Mouse (Mus musculus) myocyte (in vitro differentiated cells): Measurements from ENCODE around the gene Kin. TPM values are rescaled to one million over a fixed set of nuclear protein-coding genes. Genes with fewer than 3 reads are reported as not detected.

Experiments used
- H3K27me3 ChIP-seq: one replicate; pipeline ENCODE4 v1.6.1; 2011; ENCODE audit not compliant: control insufficient read depth, insufficient read depth, insufficient read length
- H3K36me3 ChIP-seq: one replicate; pipeline ENCODE4 v1.6.1; 2011; ENCODE audit not compliant: control insufficient read depth, insufficient read depth
- H3K4me2 ChIP-seq: one replicate; pipeline ENCODE4 v1.6.1; 2011; ENCODE audit warnings: low read depth, control low read depth
- H3K4me3 ChIP-seq: one replicate; pipeline ENCODE4 v1.5.1; 2011; ENCODE audit warnings: mild to moderate bottlenecking, control low read depth, moderate library complexity
- H3K79me2 ChIP-seq: one replicate; pipeline ENCODE4 v1.6.1; 2011; ENCODE audit not compliant: control insufficient read depth, insufficient read depth
- H3ac ChIP-seq: one replicate; pipeline ENCODE4 v1.6.1; 2011; ENCODE audit not compliant: control insufficient read depth, insufficient read length
- CEBPB ChIP-seq: IDR thresholded peaks from 2 replicates; pipeline ENCODE4 v1.6.1; 2011; ENCODE audit warnings: mild to moderate bottlenecking, moderate library complexity; ENCODE audit not compliant: poor library complexity, insufficient read depth, severe bottlenecking
- E2F4 ChIP-seq: IDR thresholded peaks from one replicate; pipeline ENCODE4 v1.6.1; 2011; ENCODE audit warnings: mild to moderate bottlenecking, control low read depth, moderate library complexity; ENCODE audit not compliant: insufficient read depth
- MAX ChIP-seq: IDR thresholded peaks from one replicate; pipeline ENCODE4 v1.6.1; 2011; ENCODE audit warnings: low read depth, mild to moderate bottlenecking, control low read depth
- MYOD1 ChIP-seq, 3 experiments: IDR thresholded peaks; one replicate each; pipeline ENCODE4 v1.6.1; 2011; ENCODE audit warnings: control low read depth in 2 of 3, low read depth in 2 of 3, mild to moderate bottlenecking in 2 of 3, moderate library complexity in 1 of 3; ENCODE audit not compliant: insufficient read length in 2 of 3, control insufficient read depth in 1 of 3
- MYOG ChIP-seq, 3 experiments: IDR thresholded peaks; one replicate each; pipeline ENCODE4 v1.6.1; 2011; ENCODE audit warnings: control low read depth in 2 of 3, low read depth in 2 of 3, mild to moderate bottlenecking in 2 of 3; ENCODE audit not compliant: insufficient read length in 2 of 3, control insufficient read depth in 1 of 3, insufficient read depth in 1 of 3
- POLR2A ChIP-seq: IDR thresholded peaks from one replicate; pipeline ENCODE4 v1.6.1; 2011; ENCODE audit warnings: low read depth, mild to moderate bottlenecking, control low read depth, moderate library complexity; ENCODE audit not compliant: insufficient read length
- POLR2AphosphoS2 ChIP-seq: IDR thresholded peaks from one replicate; pipeline ENCODE4 v1.6.1; 2011; ENCODE audit warnings: low read depth, control low read depth; ENCODE audit not compliant: insufficient read length
- REST ChIP-seq: IDR thresholded peaks from one replicate; pipeline ENCODE4 v1.6.1; 2011; ENCODE audit warnings: mild to moderate bottlenecking, control low read depth, moderate library complexity; ENCODE audit not compliant: insufficient read depth, insufficient read length
- SRF ChIP-seq: IDR thresholded peaks from one replicate; pipeline ENCODE4 v1.6.1; 2011; ENCODE audit warnings: low read depth; ENCODE audit not compliant: control insufficient read depth, insufficient read length
- TCF12 ChIP-seq: IDR thresholded peaks from one replicate; pipeline ENCODE4 v1.6.1; 2011; ENCODE audit warnings: mild to moderate bottlenecking, control low read depth; ENCODE audit not compliant: poor library complexity, insufficient read depth, severe bottlenecking
- TCF3 ChIP-seq: IDR thresholded peaks from one replicate; pipeline ENCODE4 v1.6.1; 2011; ENCODE audit warnings: low read depth, control low read depth; ENCODE audit not compliant: insufficient read length
- USF1 ChIP-seq: IDR thresholded peaks from one replicate; pipeline ENCODE4 v1.6.1; 2011; ENCODE audit warnings: low read depth, mild to moderate bottlenecking, control low read depth, moderate library complexity
- polyA plus RNA-seq: library from polyadenylated mRNA; unstranded; fragments of >200 nt; fragmentation: generic; extraction: Trizol; gene quantifications from one replicate; pipeline ENCODE4 v1.2.1, GENCODE M21; 2012; ENCODE audit warnings: missing spikeins

Gene Kin
- polyA plus RNA-seq, 1 experiment = 7.2 TPM

GRCm38 (mm10) chr2:10074470-10074869, 5.9 kb upstream of the Kin start:
- Histone ChIP-seq H3K27me3 (no peaks in the 10 kb centered on the region), H3K36me3 (peaks cover 6% of the 10 kb centered on the region), H3K79me2 (peaks cover 100% of the 10 kb centered on the region), H3ac (no peak overlapping the region), H3K4me2 (no peak overlapping the region), H3K4me3 (no peak overlapping the region)
- no peak for TF ChIP-seq SRF
- TF ChIP-seq MAX = no peak
- TF ChIP-seq TCF12 = no peak
- TF ChIP-seq MYOD1 (IDR thresholded peaks at IDR 0.05; ENCODE audit: control insufficient read depth in 1 of 3, insufficient read length in 2 of 3, low read depth in 2 of 3) = no peak
- no peak for TF ChIP-seq USF1
- no peak for TF ChIP-seq POLR2AphosphoS2
- no peak for TF ChIP-seq TCF3
- no peak for TF ChIP-seq POLR2A
- TF ChIP-seq MYOG (IDR thresholded peaks at IDR 0.05; ENCODE audit: control insufficient read depth in 1 of 3, insufficient read depth in 1 of 3, insufficient read length in 2 of 3, low read depth in 2 of 3) = no peak
- no peak for TF ChIP-seq REST
- no peak for TF ChIP-seq CEBPB
- TF ChIP-seq E2F4 = no peak

DNA sequence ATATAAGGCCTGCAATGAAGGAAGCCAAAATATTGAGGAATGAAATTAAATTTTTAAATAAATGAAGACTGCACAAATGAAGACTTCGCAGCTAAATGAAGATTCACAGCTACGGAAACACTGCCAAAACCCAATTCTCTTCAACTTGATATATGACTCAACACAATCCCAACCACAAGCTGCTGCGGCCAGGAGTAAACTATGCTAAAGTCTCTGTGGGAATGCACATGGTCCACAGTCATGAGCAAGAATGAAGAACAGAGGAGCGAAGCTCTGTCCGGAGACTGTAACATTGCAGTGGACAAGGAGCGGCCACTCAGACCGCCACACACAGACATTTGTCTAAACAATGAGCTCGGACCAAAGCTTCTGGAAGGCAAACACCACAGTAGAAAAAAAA, 3.7 kb upstream of the Kin start:
- Histone ChIP-seq H3K4me3 (peak overlapping the region; percentile 8), H3K27me3 (no peaks in the 10 kb centered on the region), H3K4me2 (peak overlapping the region; percentile 95), H3ac (no peak overlapping the region), H3K36me3 (peaks cover 6% of the 10 kb centered on the region), H3K79me2 (peaks cover 97% of the 10 kb centered on the region)
- TF ChIP-seq MAX (peak; percentile 68), MYOG (IDR thresholded peaks at IDR 0.05; ENCODE audit: control insufficient read depth in 1 of 3, insufficient read depth in 1 of 3, insufficient read length in 2 of 3, low read depth in 2 of 3) (no peak), SRF (no peak), POLR2A (no peak), POLR2AphosphoS2 (no peak)

GRCm38 (mm10) chr2:10079745-10080309, 566 bp upstream of the Kin start:
- H3K79me2 ChIP-seq = peaks cover 94% of the 10 kb centered on the region
- no peaks in the 10 kb centered on the region for H3K36me3 ChIP-seq
- H3K4me3 ChIP-seq = peak overlapping the region; percentile 87
- TF ChIP-seq E2F4 (no peak), MAX (no peak), TCF3 (no peak), POLR2AphosphoS2 (no peak), MYOD1 (IDR thresholded peaks at IDR 0.05; ENCODE audit: control insufficient read depth in 1 of 3, insufficient read length in 2 of 3, low read depth in 2 of 3) (no peak), USF1 (no peak), REST (no peak), TCF12 (no peak), MYOG (IDR thresholded peaks at IDR 0.05; ENCODE audit: control insufficient read depth in 1 of 3, insufficient read depth in 1 of 3, insufficient read length in 2 of 3, low read depth in 2 of 3) (no peak), POLR2A (no peak), CEBPB (no peak), SRF (no peak)
- H3K27me3 ChIP-seq = no peaks in the 10 kb centered on the region
- H3ac ChIP-seq = peak overlapping the region; percentile 40
- peak overlapping the region; percentile 95 for H3K4me2 ChIP-seq

DNA sequence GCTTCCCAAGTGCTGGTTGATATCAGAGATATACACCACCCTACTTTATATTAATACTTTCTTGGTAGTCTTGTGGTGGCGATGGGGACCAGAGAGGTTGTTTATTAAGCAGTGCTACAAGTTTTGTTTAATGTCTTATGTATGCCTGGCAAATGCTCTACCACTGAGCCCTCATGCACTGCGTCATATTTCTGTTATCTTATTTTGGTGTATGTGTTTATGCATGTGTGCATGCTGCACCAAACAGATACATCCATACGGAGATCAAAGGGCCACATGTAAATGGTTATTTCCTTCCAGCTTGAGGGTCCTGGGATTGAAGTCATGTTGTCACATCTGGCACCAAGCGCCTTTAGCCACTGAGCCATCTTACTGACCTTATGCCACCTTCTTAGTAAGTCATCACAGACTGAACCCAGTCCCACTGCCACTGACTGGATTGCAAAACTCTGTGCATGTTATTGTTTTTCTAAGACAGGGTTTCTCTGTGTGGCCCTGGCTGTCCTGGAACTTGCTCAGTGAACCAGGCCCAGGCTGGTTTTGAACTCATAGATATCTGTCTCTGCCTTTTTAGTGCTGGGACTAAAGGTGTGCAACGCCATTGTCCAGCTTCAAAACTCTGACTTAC, 1.2 kb downstream of the Kin start:
- peak overlapping the region; percentile 87 for H3K4me3 ChIP-seq
- peak overlapping the region; percentile 84 for H3K4me2 ChIP-seq
- no peaks in the 10 kb centered on the region for H3K27me3 ChIP-seq
- H3K79me2 ChIP-seq = peaks cover 87% of the 10 kb centered on the region
- TF ChIP-seq MYOD1 (IDR thresholded peaks at IDR 0.05; ENCODE audit: control insufficient read depth in 1 of 3, insufficient read length in 2 of 3, low read depth in 2 of 3) (no peak), E2F4 (no peak), TCF3 (no peak), CEBPB (no peak), SRF (no peak), POLR2A (no peak), MYOG (IDR thresholded peaks at IDR 0.05; ENCODE audit: control insufficient read depth in 1 of 3, insufficient read depth in 1 of 3, insufficient read length in 2 of 3, low read depth in 2 of 3) (no peak), TCF12 (no peak), USF1 (no peak), MAX (no peak), POLR2AphosphoS2 (no peak), REST (no peak)
- H3K36me3 ChIP-seq = peaks cover 2% of the 10 kb centered on the region
- no peak overlapping the region for H3ac ChIP-seq

DNA sequence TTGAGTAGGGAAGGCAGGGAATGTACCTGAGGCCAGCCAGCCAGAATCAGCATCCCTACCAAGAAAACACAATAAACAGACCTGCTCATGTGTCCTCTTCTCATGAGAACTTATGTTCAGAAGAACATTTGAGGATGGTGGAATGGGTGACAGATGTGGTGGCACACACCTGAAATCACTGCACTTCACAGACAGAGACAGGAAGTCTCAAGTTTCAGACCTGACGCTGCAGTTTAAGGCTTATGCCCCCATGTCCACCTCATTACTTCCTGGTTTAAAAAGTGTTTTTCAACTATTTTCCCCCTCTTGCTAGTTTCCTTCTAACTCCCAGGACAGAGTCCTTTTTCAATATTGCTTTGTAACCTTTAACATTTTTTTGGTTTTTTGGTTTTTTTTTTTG, 2.3 kb downstream of the Kin start:
- no peaks in the 10 kb centered on the region for H3K27me3 ChIP-seq
- H3K4me2 ChIP-seq = no peak overlapping the region
- TF ChIP-seq MAX (no peak), E2F4 (no peak), POLR2A (no peak), TCF12 (no peak), USF1 (no peak), MYOD1 (IDR thresholded peaks at IDR 0.05; ENCODE audit: control insufficient read depth in 1 of 3, insufficient read length in 2 of 3, low read depth in 2 of 3) (no peak), POLR2AphosphoS2 (no peak), MYOG (IDR thresholded peaks at IDR 0.05; ENCODE audit: control insufficient read depth in 1 of 3, insufficient read depth in 1 of 3, insufficient read length in 2 of 3, low read depth in 2 of 3) (no peak), SRF (no peak), CEBPB (no peak), REST (no peak), TCF3 (no peak)
- no peak overlapping the region for H3K4me3 ChIP-seq
- peaks cover 7% of the 10 kb centered on the region for H3K36me3 ChIP-seq
- H3K79me2 ChIP-seq = peaks cover 75% of the 10 kb centered on the region
- no peak overlapping the region for H3ac ChIP-seq
